Mouse (Mus musculus) thymus, postnatal 4 days (tissue): Measurements from ENCODE around the gene Mctp1.
"Not testable (repeated sequence)": the region's sequence is repeated elsewhere in the genome, so short reads cannot be mapped to it uniquely, and the experiment has no call there.

Experiments used
- DNase-seq: peaks from one replicate; pipeline ENCODE4 v3.0.0; 2021

The Mctp1 gene

GRCm38 (mm10) chr13:76383972-76384663 lies at the start of gene Mctp1:
TSS of gene Mctp1 (plus strand) at chr13:76384535.
- peak; percentile 32 for DNase-seq

DNA sequence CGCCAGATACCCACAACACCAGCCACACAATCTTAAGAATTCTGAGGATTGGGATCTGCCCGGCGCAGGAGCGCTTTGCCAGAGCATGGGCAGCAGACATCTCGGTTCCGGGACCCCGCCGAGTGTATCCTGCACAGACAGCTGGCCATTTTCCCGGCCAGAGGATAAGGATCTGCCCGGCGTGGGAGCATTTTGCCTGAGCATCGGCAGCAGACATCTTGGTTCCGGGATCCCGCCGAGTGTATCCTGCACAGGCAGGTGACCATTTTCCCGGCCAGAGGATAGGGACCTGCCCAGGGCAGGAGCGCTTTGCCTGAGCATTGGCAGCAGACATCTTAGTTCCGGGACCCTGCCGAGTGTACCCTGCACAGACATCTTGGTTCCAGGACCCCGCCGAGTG lies 38.4 kb upstream of the Mctp1 start:
- not testable (repeated sequence) for DNase-seq

DNA sequence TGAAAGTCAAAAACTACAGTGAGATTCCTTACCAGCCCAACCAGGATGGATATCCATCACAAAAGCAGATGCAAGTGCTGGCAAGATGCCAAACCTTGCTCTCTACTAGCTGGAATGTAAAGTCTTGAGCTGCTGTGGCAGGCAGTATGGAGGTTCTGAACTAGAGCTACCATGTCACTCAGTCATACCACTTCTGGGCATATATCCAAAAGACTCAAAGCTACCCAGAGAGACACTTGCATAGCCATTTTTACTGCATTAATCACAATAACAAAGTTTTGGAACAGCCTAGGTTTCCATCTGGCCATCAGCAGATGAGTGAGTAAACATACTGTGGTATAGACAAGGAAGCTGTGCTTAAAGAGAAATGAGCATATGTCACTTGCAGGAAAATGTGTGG lies 25.6 kb upstream of the Mctp1 start:
- no peak for DNase-seq

DNA sequence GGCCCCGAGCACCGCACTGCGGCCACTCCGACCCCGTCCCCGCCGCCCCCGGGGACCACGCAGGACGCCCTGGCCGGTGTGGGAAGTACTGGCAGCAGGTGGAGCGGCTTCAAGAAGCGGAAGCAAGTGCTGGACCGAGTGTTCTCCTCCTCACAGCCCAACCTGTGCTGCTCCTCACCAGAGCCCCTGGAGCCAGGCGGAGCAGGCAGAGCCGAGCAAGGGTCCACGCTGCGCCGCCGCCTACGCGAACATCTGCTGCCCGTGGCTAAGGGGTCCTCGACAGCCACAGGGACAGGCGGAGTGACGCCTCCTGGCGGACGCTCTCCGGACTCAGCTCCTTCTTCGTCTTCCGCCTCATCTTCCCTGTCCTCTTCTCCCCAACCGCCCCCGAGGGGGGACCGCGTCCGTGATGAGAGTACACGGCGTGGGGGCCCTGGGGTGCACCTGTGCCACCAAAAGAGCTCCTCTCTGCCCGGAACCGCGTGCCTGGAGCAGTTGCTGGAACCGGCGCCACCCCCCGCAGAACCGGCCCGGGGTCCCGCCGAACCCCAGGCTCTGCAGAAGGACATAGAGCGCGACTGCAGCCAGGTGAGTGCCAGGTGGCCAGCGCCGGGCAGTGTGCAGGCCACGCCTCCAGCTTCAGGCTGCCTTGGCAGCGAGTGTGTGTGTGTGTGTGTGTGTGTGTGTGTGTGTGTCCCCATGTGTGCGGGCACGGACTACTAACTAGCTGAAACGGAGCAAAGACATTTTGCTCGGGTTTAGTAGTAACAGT lies 515 bp downstream of the Mctp1 start:
- DNase-seq: peak; percentile 43

DNA sequence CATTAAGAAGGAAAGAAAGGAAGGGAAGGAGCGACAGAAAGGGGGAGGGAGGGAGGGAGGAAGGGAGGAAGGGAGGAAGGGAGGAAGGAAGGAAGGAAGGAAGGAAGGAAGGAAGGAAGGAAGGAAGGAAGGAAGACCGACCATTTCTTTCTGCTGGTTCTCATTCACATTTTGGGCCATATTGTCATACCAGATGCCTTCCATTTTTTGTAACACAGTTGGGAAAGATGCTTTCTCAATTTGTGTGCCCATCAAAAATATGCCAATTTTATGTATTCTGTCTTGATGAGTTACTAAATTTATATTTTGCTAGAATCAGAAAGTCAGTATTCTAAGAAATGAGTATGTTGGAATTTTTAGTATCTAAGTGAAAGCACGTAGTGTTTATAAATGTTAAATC lies 4.3 kb downstream of the Mctp1 start:
- no peak for DNase-seq

GRCm38 (mm10) chr13:76391920-76392319 lies 7.6 kb downstream of the Mctp1 start:
- DNase-seq: no peak

DNA sequence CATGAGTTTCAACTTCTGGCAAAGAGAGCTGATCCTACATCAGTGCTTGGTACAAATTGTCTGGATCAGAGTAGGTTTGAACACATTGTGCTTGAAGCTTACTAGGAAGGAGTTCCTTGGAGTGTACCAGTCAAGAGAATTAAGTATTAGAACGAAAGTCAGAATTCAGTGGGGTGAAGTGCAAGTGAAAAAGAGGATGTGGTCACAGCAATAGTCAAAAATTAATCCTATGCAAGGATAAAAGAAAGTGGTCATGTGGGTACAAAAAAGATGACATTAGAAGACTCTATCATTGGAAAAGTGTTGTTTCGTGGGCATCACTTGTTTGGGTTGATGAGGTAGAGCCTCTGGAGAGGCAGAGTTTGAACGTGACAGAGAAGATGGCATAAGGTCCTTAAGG lies 8.8 kb downstream of the Mctp1 start:
- no peak for DNase-seq

GRCm38 (mm10) chr13:76395906-76396305 lies 11.6 kb downstream of the Mctp1 start:
- no peak for DNase-seq

DNA sequence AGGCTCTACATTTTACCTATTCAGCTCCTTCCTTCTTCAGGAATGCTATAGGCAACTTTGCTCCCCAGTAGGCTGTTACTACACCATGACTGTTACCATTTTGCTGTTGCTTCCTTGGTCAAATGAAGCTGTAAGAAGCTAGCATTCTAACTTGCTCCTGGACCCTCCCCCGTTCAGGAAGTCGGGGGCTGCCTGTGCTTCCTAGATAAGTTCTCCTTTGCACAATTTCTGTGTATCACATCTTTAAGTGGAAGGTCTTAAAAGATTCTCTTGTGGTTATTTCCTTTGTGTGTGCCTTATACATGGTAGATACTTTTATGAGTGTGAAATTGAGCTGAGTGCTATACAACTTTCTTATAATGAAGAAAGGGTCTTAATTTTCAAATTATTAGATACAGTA lies 25.0 kb downstream of the Mctp1 start:
- DNase-seq: no peak

GRCm38 (mm10) chr13:76410665-76411064 lies 26.3 kb downstream of the Mctp1 start:
- no peak for DNase-seq

GRCm38 (mm10) chr13:76415346-76415745 lies 31.0 kb downstream of the Mctp1 start:
- no peak for DNase-seq

DNA sequence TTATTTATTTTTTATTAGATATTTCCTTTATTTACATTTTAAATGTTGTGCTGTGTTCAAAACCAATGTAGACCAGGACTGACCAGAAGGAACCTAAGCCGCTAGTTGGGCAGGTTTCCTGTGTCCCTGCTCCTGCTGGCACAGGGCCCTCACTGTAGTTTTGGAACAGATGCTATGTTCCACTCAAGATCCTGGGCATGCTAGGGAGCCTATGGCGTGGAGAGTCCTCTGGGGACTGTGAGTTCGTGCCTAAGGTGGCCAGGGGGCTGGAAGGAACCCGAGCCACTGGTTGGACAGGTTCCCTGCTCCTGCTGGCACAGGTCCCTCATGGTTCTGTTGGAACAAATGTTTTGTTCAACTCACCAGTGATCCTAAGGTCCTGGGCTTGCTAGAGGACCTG lies 35.8 kb downstream of the Mctp1 start:
- DNase-seq: no peak

- no peak for DNase-seq
These were observed 36.7 kb downstream of the Mctp1 start for GRCm38 (mm10) chr13:76421075-76421474.

DNA sequence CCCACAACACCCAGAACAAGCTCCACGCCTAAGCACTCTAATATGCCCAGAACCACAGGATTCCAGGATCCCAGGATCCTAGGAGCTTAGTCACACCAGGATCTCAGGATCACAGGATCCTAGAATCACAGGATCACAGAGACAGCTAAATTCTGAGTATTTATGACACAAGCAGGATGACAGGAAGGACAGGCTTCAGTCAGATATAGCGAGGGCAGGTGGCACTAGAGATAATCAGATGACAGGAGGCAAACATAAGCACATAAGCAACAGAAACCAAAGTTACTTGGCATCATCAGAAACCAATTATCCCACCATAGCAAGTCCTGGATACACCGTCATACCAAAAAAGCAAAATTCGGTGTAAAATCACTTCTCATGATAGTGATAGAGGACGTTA lies 37.8 kb downstream of the Mctp1 start:
- no peak for DNase-seq

DNA sequence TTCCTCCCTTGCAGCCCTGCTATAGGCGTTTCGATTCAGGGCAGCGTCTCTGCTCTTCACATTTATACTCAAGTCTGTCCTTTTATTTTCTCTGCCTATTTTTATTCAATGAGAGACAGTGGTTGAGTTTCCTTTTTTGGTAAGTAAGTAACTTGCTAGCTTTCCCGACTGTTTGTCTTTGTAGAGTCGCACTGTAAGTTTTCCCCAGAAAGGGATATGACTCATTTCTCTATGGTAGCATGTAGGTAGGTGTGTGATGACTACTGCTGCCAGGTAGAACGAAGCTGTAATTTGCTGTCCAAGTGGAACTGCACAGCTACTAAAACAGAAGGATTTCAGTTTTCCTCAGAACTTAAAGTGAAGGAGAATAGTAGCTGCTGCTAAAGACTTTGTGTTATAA lies 45.1 kb downstream of the Mctp1 start:
- DNase-seq: no peak

GRCm38 (mm10) chr13:76429927-76430326 lies 45.6 kb downstream of the Mctp1 start:
- DNase-seq: no peak

GRCm38 (mm10) chr13:76431946-76432345 lies 47.6 kb downstream of the Mctp1 start:
- DNase-seq: no peak

GRCm38 (mm10) chr13:76433438-76433837 lies 49.1 kb downstream of the Mctp1 start:
- DNase-seq: no peak

DNA sequence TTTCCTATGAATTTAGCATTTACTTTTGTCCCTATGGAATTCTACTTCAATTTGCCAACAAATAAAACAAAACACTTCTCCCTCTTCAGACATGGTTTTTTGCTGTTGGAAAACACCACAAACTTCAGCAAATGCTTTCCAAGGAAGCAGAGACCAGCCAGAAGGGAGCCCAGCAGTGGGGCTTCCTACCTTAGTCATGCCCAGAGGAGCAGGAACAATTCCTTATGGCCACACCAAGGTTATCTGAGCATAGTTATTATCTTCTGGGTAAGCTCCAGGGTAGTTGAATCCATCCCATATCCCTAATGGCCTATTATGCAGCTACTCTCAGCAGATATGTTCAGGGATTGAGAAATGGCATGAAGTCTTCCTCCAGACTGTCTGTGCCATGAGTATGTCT lies 52.1 kb downstream of the Mctp1 start:
- no peak for DNase-seq

DNA sequence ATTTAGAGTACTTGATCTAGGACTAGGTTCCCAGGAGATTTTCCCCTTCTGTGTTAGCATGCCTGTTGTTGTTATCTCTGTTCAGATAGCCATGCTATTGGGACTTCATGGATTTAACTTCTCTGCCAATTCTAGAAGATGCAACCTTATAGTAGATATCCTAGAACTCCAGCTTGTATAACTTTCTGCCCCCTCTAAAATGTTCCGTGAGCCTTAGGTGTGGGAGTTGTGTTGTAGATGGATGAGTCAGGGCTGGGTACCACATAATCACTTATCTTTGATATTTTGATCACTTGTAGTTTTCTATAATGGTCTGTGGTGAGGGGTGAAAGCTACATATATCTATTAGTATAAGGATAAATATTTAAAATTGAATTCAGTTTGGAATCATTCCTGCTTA lies 54.4 kb downstream of the Mctp1 start:
- DNase-seq: no peak

GRCm38 (mm10) chr13:76446059-76446458 lies 61.7 kb downstream of the Mctp1 start:
- DNase-seq: no peak

DNA sequence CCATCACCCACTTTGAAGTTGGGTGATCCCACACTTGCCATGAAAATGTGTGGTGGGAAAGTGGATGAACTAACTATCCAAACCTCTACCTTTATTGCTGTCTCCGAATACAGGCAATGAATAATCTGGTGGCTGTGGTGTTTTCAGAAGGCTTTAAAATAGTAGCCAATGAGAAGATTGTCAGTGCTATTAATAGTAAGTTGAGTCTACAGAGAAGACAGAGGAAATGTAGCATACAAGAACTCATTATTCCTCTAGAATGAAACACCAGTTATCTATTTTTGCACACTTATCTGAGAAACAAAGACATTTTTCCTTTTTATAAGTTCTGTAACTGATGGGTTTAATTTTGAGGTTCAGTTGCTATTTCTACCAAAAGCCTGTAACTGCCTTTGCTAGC lies 63.2 kb downstream of the Mctp1 start:
- DNase-seq: no peak

GRCm38 (mm10) chr13:76451526-76451925 lies 67.2 kb downstream of the Mctp1 start:
- DNase-seq: not testable (repeated sequence)

- DNase-seq: no peak
These were observed 97.3 kb downstream of the Mctp1 start for GRCm38 (mm10) chr13:76481601-76482000.

DNA sequence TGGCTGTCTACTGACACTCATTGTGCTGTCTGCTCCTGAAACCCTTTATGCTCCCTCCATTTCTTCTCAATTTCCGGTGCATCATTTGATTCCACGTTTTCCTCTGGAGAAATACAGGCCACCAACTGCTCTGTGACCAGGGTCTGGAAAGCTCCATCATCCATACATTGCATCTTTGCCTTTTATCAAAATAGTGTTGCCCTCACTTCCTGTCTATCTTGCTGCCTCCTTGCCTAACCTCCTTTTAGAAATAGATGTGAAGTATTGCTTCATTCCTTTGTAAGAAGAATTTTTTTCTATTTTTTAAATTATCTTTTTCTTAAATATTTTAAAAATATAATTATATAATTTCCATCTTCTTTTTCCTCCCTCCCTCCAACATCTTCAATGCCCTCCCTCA lies 98.7 kb downstream of the Mctp1 start:
- DNase-seq: no peak
